Mouse (Mus musculus): ENCODE measurements around the gene Smim13. TPM values are rescaled to one million over a fixed set of nuclear protein-coding genes. Genes with fewer than 3 reads are reported as not detected.
"Not testable (repeated sequence)": the region's sequence is repeated elsewhere in the genome, so short reads cannot be mapped to it uniquely, and the experiment has no call there.

The Smim13 gene
- 9.8 and 9.9 TPM in 2 replicates for polyA plus RNA-seq (2016; fragmentation: Nextera tagmentation; extraction: Ambion mirVana)

DNA sequence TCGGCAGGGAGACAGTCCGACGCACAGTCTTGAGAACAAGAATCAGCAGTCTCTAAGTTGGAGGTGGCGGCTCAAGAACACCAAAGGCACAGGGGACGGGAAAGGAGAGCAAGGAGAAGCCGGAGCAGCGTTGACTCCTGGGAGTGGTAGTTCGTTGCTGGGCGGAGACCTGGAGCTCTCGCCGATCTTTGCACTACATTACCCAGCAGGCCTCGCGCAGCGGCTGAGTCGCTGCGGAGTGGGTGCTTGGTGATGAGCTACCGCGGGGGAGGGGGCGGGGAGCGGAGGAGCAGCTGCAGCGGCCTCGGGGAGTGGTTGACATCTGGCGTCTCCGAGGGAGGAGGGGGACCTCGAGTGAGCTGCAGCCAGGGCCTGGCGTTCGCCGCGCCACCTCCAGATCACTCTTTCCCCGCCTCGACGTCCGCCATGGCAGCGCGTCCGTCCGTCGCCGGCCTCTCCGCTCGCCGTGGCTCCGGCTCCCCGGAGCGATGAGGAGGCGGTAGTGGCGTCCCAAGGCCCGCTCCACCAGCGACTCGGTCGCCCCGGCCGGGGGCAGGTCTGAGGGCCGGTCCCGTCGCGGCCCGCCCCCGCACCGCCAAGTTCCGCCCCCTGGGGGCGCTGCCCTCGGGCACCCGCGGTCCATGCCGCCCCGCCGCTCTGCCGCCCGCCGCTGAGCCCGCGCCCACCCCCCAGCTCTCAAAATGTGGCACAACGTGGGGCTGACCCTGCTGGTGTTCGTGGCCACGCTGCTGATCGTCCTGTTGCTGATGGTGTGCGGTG, at the start of gene Smim13:
Gene Smim13 (plus strand): TSS at position 307 of the 780 bp plus-strand sequence.
- under 1% methylated on average over 77 of the region's 78 CpGs for WGBS
- Histone ChIP-seq H3K36me3 (replicated peaks) (no peaks in the 10 kb centered on the region), H3K4me1 (peaks cover 16% of the 10 kb centered on the region), H3K9me3 (no peaks in the 10 kb centered on the region), H3K27me3 (ENCODE audit: poor library complexity, severe bottlenecking) (no peaks in the 10 kb centered on the region), H3K27ac (peak within 1 kb of the TSS; percentile 93), H3K4me3 (peak within 1 kb of the TSS; percentile 84)
- peak; percentile 96 for DNase-seq (ENCODE audit: extremely low spot score, low spot score)

DNA sequence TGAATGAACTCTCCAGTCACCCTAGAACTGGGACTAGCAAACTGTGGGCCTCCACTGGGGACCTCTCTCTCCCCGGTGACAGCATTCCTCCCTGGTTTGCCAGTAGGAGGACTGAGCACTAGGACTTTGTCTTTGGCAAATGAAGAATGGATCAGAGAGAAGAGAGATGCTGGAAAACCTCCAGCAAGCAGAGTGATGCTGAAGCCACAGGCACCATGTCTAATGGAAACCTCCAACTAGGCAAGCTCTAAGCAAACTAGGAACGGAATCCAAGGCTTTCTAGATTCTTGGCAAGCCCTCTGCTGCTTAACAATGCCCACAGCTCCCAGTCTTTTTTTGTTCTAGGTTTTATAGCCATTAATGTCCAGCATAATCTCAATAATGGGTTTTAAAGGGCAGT, 48.8 kb upstream of the Smim13 start:
- Histone ChIP-seq H3K9me3 (no peaks in the 10 kb centered on the region), H3K27ac (no peak overlapping the region), H3K4me1 (peaks cover 22% of the 10 kb centered on the region), H3K36me3 (replicated peaks) (peaks cover 7% of the 10 kb centered on the region), H3K4me3 (no peak overlapping the region), H3K27me3 (ENCODE audit: poor library complexity, severe bottlenecking) (no peaks in the 10 kb centered on the region)
- 92% methylated on average over 2 of the region's 2 CpGs for WGBS
- DNase-seq (ENCODE audit: extremely low spot score, low spot score) = no peak

DNA sequence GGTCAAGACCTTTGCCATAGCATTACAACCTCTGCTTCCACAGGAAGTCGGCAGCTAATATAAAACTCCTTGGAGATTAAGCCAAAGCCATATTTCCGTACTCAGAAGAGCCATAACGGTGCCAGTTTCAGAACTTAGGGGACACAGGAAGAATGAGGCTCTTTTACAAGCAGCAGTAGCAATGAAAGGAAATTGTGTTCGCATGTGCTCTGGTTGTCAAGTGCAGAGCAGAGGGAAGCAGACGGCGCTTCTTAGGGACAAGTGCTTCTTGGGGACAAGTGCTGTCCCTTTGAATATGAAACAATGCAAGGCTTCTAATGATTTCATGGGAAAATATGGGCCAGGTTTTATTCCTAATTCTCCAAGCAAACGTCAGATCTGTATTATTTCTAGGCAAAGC, 46.4 kb upstream of the Smim13 start:
- Histone ChIP-seq H3K4me1 (peaks cover 22% of the 10 kb centered on the region), H3K36me3 (replicated peaks) (no peaks in the 10 kb centered on the region), H3K27ac (no peak overlapping the region), H3K4me3 (no peak overlapping the region), H3K9me3 (no peaks in the 10 kb centered on the region), H3K27me3 (ENCODE audit: poor library complexity, severe bottlenecking) (no peaks in the 10 kb centered on the region)
- no peak for DNase-seq (ENCODE audit: extremely low spot score, low spot score)
- 76% methylated on average over 7 of the region's 7 CpGs for WGBS

DNA sequence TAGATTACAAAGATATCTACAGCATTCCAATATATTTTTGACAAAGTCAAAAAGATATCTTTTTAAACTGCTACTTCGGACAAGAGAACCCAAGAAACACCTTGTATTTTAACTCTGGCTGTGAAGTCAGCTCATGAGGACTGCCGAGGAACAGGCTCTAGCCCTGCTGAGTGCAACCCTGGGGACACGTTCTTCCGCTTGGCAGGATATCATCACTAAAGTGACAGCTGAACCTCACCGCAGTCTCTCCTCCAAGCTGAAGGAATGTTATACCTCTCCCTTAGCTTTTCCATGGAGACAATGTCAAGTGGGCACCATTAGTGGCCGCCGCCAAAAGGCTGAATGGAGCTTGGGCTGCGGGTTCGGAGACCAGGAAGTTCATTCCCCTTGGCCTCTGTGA, 46.0 kb upstream of the Smim13 start:
- DNase-seq (ENCODE audit: extremely low spot score, low spot score) = no peak
- Histone ChIP-seq H3K27ac (no peak overlapping the region), H3K27me3 (ENCODE audit: poor library complexity, severe bottlenecking) (no peaks in the 10 kb centered on the region), H3K4me1 (peaks cover 22% of the 10 kb centered on the region), H3K9me3 (no peaks in the 10 kb centered on the region), H3K36me3 (replicated peaks) (no peaks in the 10 kb centered on the region), H3K4me3 (no peak overlapping the region)
- 83% methylated on average over 9 of the region's 9 CpGs for WGBS

DNA sequence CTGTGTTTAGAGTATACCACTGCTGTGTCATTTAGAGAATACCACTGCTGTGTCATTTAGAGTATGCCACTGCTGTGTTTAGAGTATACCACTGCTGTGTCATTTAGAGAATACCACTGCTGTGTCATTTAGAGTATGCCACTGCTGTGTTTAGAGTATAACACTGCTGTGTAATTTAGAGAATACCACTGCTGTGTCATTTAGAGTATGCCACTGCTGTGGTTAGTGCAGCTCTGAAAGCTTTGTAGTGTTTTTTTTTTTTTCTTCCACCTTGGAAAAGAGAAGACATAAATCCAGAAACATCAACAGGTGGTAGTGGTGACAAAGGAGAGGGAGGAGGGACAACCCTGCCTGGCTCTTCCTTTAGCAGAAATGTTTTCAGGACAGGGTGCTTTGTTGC, 44.1 kb upstream of the Smim13 start:
- not testable (repeated sequence) for DNase-seq (ENCODE audit: extremely low spot score, low spot score); H3K4me3 ChIP-seq; H3K27me3 ChIP-seq (ENCODE audit: poor library complexity, severe bottlenecking); H3K27ac ChIP-seq; H3K9me3 ChIP-seq; H3K36me3 ChIP-seq (replicated peaks)
- peaks cover 22% of the 10 kb centered on the region for H3K4me1 ChIP-seq

DNA sequence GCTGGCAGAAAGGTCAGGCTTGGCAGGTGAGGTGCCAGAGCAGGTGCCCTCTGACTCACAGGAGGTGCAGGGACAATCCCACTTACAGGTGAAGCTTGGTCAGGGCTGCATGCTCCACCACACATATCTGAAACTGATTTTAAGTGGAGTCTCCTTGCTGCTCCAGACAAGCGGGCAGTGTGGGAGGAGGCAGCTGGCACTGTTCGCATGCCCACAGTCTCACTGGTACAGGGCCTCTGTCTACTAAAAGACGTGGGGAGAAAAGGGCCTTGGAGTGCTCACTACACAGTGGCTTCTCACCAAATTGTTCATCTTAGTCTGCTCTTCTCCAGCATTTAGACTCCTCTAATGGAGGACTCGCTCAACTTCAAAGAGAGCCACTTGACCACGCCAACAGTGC, 43.4 kb upstream of the Smim13 start:
- 91% methylated on average over 5 of the region's 5 CpGs for WGBS
- DNase-seq (ENCODE audit: extremely low spot score, low spot score) = no peak
- no peaks in the 10 kb centered on the region for H3K27me3 ChIP-seq (ENCODE audit: poor library complexity, severe bottlenecking)
- H3K4me1 ChIP-seq = peaks cover 20% of the 10 kb centered on the region
- no peak overlapping the region for H3K27ac ChIP-seq
- H3K4me3 ChIP-seq = no peak overlapping the region
- 0 out of 2 replicates have a peak, but pooled peaks cover 2% of the 10 kb centered on the region for H3K36me3 ChIP-seq (replicated peaks)
- no peaks in the 10 kb centered on the region for H3K9me3 ChIP-seq

DNA sequence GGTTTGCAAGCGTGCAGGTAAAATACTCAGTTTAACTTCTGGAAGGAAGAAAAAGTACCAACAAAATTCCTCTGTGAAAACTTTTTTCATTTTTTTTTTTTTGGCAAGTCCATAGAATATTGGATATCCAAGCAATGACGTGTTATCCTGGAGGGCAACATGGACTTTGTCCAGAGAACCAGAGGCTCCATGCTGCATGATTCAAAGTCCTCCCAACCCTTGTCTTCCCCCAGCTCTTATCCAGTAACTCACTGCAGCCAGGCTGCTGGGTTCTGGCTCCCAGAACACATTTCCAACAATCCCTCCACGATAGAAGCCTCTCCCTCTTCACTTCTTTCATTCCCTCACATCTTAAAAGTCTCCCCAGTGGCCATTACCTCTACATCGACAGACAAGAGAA, 38.4 kb upstream of the Smim13 start:
- Histone ChIP-seq H3K27me3 (ENCODE audit: poor library complexity, severe bottlenecking) (no peaks in the 10 kb centered on the region), H3K4me1 (peaks cover 4% of the 10 kb centered on the region; the same call in 1 of the 2 replicates), H3K4me3 (no peak overlapping the region), H3K36me3 (replicated peaks) (0 out of 2 replicates have a peak, but pooled peaks cover 2% of the 10 kb centered on the region), H3K9me3 (no peaks in the 10 kb centered on the region), H3K27ac (no peak overlapping the region)
- no peak for DNase-seq (ENCODE audit: extremely low spot score, low spot score)
- 84% methylated on average over 4 of the region's 4 CpGs for WGBS

DNA sequence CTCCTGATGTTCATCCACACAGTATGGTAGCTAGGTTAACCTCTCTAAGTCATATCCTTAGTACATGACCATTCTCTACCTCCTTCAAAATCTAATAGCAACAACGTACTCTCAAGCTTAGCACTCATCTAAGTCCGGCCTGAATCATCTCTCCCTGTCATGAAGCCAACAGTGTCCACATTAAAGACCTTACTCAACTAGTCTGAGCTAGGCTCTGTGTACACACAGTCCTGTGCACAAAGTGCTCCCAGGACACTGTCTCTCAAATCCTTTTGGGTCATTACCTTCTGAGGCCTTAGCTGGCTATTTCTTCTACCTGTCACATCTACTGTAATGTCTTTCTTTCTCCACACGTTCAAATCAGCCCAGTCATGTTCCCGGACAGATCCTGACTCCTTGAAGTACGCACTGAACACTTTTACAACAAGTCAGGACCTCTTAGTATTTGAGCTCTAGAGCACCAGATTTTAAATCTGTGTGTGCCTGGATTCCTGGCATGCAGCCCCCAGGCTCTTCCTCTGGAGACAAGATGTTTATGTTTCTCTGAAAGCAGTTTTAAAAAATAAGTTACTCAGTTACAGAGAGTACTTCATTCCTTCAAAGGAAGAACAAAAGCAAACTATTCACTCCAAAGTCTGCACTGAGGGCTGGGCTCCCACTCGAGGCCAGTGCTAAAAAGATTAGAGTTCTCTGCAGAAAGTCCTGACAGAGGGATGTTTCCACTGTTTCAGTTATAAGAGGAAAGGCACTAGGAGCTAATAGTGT, 36.9 kb upstream of the Smim13 start:
- no peaks in the 10 kb centered on the region for H3K9me3 ChIP-seq
- no peaks in the 10 kb centered on the region for H3K27me3 ChIP-seq (ENCODE audit: poor library complexity, severe bottlenecking)
- H3K4me1 ChIP-seq = peaks cover 9% of the 10 kb centered on the region; the same call in 1 of the 2 replicates
- no peak for DNase-seq (ENCODE audit: extremely low spot score, low spot score)
- WGBS = 81% methylated on average over 6 of the region's 6 CpGs
- H3K4me3 ChIP-seq = no peak overlapping the region
- H3K36me3 ChIP-seq (replicated peaks) = 0 out of 2 replicates have a peak, but pooled peaks cover 2% of the 10 kb centered on the region
- H3K27ac ChIP-seq = no peak overlapping the region

DNA sequence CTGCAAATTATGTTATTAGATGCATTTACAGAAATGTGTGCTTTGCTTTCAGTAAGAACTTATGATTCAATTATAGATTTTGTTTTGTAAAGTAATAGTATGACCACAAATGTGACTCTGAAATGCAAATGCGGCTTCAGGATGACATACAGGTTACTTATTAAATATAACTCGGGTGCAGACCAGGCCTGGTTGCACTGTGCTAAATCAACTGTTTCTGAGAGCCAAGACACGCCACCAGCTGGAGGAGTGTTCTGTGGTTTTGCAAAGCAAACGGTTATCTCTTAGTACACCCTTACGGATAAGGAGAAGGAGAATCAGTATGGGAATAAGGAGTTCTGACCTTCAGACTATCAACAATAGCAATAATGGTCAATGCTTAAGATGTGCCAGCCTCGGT, 34.0 kb upstream of the Smim13 start:
- no peaks in the 10 kb centered on the region for H3K27me3 ChIP-seq (ENCODE audit: poor library complexity, severe bottlenecking)
- no peaks in the 10 kb centered on the region for H3K36me3 ChIP-seq (replicated peaks)
- WGBS = 91% methylated on average over 6 of the region's 6 CpGs
- no peak overlapping the region for H3K4me3 ChIP-seq
- peaks cover 2% of the 10 kb centered on the region for H3K9me3 ChIP-seq
- no peak for DNase-seq (ENCODE audit: extremely low spot score, low spot score)
- no peak overlapping the region for H3K27ac ChIP-seq
- peaks cover 31% of the 10 kb centered on the region for H3K4me1 ChIP-seq

DNA sequence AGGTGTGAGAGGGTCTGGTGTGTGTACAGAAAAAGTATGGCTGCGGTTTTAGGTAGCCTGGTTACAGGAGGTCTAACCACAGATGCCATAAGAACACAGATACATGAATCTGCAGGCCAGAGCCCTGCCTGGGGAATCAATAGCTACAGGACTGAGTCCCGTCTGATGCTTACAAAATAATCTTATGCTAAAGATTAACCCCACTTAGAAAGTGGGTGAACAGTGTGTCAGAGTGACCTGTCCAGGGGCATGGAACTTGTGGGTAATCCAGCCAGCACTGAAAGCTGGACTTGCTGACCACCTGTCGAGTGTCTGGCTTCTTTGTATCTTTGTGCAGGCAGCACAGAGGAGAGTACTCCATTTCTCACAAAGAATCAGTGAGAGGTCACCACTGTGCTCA, 33.4 kb upstream of the Smim13 start:
- no peaks in the 10 kb centered on the region for H3K27me3 ChIP-seq (ENCODE audit: poor library complexity, severe bottlenecking)
- 72% methylated on average over 3 of the region's 3 CpGs for WGBS
- peaks cover 31% of the 10 kb centered on the region for H3K4me1 ChIP-seq
- no peak for DNase-seq (ENCODE audit: extremely low spot score, low spot score)
- H3K27ac ChIP-seq = no peak overlapping the region
- H3K36me3 ChIP-seq (replicated peaks) = no peaks in the 10 kb centered on the region
- no peak overlapping the region for H3K4me3 ChIP-seq
- H3K9me3 ChIP-seq = peaks cover 8% of the 10 kb centered on the region

DNA sequence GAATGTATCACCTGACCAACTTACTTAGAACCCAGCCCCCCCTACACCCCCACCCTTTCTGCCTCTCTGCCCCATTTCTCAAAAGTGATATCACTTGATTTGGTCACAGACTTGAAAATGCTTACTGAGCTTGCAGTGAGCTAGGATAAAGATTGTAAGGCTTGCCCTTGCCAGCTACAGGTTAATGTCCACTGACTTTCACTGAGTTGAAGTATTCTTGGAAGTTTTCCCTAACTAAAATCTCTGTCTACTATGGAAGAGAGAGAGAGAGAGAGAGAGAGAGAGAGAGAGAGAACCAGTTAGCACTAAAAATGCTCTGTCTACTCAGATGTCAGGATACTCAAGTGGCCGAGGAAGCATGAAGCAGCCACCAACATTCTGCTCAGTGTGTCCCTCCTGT, 30.6 kb upstream of the Smim13 start:
- no peak for DNase-seq (ENCODE audit: extremely low spot score, low spot score)
- Histone ChIP-seq H3K36me3 (replicated peaks) (no peaks in the 10 kb centered on the region), H3K27me3 (ENCODE audit: poor library complexity, severe bottlenecking) (no peaks in the 10 kb centered on the region), H3K4me1 (peaks cover 27% of the 10 kb centered on the region), H3K9me3 (peaks cover 34% of the 10 kb centered on the region), H3K4me3 (peak overlapping the region; percentile 78), H3K27ac (0 out of 2 replicates have a peak overlapping the region, but pooled peaks have one; percentile 94)
- 60% methylated on average over 1 of the region's 1 CpGs for WGBS

DNA sequence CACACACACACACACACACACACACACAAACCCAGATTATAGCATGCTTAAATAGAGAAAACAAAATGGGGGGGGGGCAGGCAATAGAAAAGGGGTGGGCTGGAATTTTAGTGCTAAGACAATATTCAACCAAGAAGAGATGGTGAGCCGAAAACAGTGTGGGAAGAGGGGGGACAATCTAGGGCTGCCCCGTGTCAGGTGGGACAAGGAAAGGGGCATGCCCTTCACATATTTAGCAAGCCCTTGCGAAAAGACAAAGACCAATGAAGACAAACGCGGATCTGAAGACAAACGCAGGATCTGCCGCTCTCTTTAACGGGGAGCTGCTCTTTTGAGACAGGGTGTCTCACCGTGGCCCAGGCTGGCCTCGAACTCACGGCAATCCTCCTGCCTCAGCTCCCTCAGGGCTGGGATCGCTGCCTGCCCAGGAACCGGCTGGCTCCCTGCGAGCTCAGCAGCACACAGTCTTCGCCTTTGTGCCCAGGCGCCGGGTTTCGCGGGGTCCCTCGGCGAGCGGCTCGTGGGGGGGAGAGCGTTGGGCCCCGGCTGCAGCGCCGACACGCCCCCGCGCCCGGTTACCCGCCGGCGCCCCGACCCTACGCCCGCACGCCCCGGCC, 29.8 kb upstream of the Smim13 start:
- Histone ChIP-seq H3K36me3 (replicated peaks) (no peaks in the 10 kb centered on the region), H3K4me3 (peak overlapping the region; percentile 78), H3K9me3 (peaks cover 34% of the 10 kb centered on the region), H3K27me3 (ENCODE audit: poor library complexity, severe bottlenecking) (no peaks in the 10 kb centered on the region), H3K27ac (peak overlapping the region; percentile 94), H3K4me1 (peaks cover 27% of the 10 kb centered on the region)
- peak; percentile 64 for DNase-seq (ENCODE audit: extremely low spot score, low spot score)
- 3% methylated on average over 34 of the region's 39 CpGs for WGBS
